Mouse (Mus musculus): ENCODE results near the gene Srr. TPM values are rescaled to one million over a fixed set of nuclear protein-coding genes. Genes with fewer than 3 reads are reported as not detected.

Gene Srr
- total RNA-seq (2015) (6.1 and 7.7 TPM in 2 replicates), total RNA-seq (2017) (3.3 and 8.5 TPM in 2 replicates)

DNA sequence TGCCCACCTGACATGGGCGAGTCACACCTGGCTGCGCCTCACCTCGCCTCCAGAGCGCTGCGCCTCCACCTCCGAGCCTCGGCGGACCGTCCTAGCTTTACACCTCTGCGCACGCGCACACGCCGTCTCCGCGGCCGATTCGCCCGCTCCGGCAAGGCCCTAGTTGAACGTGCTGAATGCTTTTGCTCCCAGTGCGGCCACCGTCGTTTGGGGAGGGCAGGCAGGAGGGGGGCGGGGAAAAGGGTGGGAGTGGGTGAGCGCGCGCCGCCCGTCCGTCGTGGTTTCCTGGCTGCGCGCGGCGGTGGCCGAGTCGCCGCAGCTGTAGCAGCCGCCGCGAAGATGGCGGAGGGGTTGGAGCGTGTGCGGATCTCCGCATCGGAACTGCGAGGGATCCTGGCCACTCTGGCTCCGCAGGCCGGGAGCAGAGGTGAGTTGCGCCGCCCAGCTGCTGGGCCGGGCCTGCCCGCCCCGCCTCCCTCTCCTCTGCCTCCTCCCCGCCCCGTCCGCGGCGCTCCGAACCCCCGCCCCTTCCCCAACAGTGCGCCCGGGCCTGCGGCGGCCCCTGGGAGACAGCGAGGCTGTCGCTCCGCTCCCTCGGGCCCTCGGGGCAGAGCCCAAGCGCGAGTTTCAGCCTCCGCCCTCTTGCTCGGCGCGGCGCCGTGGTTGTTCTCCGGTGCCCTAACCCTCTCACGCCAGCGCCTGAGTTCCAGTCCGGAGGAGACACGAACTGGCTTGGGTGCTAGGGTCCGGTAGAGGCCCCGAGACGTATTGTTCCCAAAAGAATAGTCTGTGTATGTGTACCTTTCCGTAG lies at the start of gene Srr, which contains the start of gene Smg6:
TSS of gene Srr (minus strand) at position 372 of the 811 bp plus-strand sequence.
TSS of gene Smg6 (plus strand) at position 247 of the 811 bp plus-strand sequence.
- ATAC-seq (ENCODE audit: poor library complexity, severe bottlenecking), result peak; percentile 94

DNA sequence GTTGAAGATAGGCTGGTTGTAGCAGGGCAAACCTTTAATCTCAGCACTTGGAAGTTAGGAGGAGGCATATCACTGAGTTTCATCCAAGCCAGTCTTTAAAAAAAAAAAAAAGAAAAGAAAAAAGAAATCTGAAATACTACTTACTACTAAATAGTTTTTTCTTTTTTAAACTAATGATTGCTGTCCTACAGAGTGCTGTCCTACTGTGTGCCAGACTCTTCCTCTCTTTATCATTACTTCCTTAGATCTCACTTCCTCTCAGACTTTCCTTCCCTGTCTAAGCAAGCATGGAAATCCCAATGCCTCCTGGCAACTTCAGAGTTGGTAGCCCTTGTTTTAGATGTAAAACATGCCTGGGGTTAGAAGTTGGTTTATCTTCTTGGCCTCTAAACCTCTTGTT lies 48.9 kb upstream of the Srr start:
- no peak for ATAC-seq (ENCODE audit: poor library complexity, severe bottlenecking)

DNA sequence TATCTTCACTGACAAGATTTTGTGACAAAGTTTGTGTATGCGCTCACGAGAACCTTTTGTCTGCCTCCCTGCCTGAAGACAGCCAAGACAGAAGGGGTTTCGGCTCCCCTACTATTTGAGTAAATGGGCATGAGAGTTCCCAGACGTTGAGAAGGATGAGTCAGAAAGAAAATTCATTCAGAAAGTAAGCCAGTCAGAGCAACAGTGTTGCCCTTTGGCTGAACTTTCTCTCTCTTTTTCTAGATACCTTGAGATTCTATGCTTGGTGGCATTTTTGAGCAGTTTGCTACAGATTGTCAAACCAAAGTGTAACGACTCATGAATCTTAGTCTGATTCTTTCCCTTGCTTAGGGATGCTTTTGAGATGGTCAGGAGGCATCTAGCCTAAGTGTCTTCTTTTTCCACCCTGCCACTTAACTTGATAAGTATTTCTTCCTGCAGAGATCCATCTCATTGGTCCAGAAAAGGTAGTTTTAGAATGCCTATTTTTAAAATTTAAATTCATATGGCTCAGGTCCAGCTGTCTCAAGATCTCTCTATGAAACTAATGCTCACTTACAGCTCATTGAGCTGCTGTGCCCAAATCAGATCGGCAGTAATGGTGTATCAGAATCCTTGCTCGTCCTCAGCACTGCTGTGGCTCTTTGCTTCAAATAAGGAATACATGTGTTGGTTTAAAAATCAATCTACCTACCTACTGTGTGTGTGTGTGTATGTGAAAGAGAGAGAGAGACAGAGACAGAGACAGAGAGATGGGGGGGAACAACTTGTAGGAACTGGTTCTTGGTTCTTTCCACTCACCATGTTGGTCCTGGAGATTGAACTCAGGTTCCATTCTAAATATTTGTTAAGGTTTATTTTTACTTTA lies 47.8 kb upstream of the Srr start:
- no peak for ATAC-seq (ENCODE audit: poor library complexity, severe bottlenecking)

DNA sequence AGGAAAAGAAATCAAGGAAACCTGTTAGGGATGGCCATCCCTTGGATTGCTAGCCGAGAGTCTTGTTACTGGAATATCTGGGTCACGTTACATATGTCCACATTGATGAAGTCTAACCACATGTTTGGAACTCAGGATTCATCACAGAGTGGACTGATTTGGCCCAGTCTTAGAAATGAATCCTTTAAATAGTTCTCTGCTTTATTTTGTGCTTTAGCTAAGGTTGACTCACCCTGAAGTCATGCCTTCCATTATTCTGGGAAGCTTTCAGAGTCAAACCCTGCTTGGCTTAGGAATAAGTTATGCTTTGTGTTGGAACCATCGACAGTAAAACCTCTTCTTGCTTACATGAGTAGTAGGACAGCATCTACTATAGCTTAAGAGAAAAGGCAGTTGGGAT lies 39.8 kb upstream of the Srr start:
- ATAC-seq (ENCODE audit: poor library complexity, severe bottlenecking), result no peak

DNA sequence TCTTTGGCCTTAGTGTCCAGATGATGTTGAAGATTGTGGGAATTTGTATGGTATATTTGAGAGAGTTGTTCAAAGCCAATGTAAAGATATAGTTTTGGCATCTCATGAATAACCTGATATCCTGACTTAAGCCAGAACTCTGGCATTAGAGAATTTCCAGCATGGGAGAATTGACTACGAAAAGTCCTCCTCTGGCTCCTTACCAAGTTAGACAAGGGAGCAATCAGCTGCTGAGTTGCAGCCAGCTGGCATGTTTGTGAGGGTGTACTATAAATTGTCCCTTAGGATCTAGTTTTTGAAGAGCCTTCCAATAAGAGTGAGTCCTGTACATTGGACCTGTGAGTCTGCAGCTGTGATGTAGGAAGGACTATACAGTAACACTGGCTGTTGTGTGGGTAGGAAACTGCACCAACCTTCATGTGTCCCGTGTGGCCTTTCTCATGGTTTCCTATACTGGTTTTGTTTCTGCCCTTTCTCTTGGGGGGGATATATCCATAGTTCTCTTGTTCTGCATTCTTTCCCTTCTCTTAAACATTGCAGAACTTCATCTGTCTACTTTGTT lies 37.2 kb upstream of the Srr start:
- ATAC-seq (ENCODE audit: poor library complexity, severe bottlenecking), result no peak

DNA sequence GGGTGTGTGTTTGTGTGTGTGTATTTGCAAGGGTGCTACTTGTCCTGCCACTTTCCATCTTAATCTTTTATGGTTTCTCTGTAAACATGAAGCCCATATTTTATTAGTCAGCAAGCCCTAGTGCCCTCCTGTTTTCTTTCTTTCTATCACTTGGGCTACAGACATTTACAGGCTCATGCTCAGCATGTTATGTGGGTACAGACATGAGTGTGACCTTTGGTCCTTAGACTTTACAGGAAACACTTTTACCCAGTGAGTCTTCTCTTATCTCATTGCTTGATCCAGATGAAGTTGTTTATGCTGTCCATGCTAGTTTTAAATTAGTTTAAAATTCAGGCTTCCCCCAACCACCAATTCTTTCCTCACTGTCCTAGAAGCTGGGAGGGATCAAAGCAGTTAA lies 36.2 kb upstream of the Srr start:
- no peak for ATAC-seq (ENCODE audit: poor library complexity, severe bottlenecking)

DNA sequence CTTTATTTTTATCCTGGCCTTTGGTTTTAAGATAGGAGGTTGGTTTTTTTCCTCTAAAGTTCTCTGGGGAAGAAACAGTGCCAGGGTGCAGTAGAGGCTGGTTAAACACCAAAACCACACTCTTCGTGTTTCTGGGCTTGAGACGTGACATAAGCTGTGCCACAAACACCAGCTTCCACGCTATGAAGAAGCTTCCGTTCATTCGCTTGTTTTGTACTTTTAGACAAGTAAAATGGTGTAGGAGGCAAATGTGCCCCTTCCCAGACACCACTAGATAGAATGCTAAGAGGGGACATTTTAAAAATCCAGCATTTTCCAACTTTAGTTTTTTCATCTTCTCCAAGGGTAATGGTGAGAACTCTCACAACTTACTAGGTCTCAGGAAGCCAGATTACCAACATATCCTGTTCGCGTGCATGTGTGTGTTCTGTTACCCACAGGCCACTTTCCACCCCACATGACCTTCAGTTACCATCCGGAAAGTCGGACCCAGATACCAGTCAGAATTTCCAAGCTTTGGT lies 34.3 kb upstream of the Srr start:
- peak; percentile 71 for ATAC-seq (ENCODE audit: poor library complexity, severe bottlenecking)

DNA sequence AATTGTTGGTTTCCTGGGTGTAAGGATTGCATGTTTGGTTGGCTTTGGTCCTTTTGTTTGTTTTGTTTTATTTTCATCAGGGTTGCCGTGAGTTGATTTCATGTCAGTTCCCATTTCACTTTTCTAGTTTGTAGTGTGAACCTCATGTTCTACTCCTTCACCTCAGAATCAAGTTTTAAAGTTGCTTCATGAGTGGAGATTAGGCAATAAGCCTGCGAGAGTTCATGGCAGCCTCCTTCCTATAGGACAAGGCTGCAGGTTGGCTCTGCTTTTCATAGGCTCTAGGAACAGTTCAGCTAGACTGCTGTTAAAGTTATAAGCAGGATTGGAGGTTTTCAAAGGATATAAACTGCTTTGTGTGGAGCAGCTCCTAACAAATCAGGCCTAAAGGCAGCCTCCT lies 33.8 kb upstream of the Srr start:
- ATAC-seq (ENCODE audit: poor library complexity, severe bottlenecking), result peak; percentile 53

DNA sequence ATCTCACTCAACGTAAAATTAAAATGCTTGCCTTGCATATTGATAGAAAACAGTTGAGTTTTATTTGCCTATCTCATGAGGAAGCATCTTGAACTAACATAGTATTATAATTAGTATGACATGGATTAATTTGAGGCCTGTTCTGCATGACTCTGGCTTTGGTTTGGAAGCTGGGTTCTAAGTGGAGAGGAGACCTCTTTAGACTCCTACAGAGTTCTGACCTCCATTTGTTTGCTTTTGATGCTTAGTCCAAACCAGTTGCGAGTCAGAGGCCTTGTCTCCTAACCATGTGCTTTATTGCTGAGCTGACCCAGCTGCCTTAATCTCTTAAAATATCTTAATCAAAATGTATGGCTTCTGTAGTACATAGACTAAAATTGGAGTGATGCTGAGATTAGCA lies 31.9 kb upstream of the Srr start:
- no peak for ATAC-seq (ENCODE audit: poor library complexity, severe bottlenecking)

DNA sequence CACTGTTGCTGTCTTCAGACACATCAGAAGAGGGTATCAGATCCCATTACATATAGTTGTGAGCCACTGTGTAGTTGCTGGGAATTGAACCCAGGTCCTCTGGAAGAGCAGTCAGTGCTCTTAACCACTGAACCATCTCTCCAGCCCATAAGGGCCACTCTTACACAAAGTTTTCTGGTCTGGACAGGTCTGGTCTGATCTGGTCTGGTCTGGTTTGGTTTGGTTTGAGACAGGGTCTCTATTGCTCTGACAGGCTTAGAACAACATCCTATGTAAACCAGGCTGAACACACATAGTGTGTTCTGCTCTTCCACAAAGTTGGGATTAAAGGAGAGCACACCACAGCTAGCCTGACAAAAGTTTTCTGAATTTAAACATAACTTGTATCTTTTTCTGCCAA lies 30.3 kb upstream of the Srr start:
- ATAC-seq (ENCODE audit: poor library complexity, severe bottlenecking), result no peak

DNA sequence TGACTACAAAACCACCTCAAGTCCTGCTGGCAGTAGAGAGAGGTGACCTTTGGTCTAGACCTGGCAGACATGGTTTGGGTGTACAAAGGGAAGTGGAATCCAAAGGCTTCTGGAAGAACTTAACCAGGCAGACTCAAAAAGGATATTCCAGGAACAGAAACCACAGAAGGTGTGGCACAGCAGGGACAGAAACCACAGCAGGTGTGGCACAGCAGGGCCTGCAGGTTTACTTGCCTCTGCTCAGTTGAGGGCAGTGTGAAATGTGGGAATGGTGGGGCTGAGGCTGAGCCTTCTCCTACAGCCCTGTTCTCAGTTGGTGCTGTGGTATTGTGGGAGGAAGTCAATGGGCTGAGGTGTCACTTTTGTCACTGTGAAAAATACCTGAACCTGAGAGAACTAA lies 29.2 kb upstream of the Srr start:
- peak; percentile 35; the same call in 1 of the 2 replicates for ATAC-seq (ENCODE audit: poor library complexity, severe bottlenecking)

DNA sequence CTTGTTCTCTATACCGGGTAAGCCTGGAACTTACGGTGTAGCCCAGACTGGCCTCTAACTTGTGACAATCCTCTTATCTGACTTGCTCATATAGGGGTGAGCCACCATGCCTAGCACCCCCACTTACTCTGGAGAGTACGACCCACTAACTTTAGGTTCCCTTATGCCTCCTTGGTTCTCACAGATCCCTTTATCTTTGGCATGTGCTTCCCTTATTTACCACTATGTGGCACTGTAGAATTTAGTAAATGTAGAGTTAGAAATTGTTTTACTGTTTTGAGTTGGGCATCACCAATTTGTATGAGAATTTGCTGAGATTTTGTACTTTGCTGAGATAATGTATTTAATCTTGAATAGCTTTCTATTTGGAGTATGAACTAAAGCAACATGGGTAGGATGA lies 20.6 kb upstream of the Srr start:
- peak; percentile 52; the same call in 1 of the 2 replicates for ATAC-seq (ENCODE audit: poor library complexity, severe bottlenecking)

DNA sequence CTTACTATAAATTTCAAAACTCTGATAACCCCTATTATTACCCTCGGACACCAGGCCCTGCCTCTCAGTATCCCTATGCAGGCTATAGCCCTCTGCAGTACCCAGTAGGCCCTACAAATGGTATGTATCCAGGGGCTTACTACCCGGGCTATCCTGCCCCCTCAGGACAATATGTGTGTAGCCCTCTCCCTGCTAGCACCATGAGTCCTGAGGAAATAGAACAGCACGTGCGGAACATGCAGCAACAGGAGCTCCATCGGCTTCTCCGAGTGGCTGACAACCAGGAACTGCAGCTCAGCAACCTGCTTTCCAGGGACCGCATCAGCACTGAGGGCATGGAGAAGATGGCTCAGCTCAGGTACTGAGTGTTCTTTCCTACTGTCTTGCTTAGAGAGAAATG lies 4.6 kb upstream of the Srr start:
- no peak for ATAC-seq (ENCODE audit: poor library complexity, severe bottlenecking)

DNA sequence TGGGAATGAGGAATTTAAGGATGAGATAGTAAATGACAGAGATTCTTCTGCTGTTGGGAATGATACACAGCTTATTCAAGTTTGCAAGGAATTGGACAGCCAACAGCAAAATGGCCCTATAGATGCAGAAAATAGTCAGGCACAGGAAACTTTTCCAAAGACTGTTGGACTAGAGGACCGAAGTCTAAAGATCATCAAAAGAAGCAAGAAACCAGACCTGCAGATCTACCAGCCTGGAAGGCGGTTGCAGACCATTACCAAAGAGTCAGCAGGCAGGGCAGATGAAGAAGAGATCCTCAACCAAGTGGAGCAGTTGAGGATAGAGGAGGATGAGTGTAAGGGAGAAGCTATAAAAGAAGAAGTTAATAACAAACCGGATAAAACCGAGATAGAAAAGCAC lies 3.4 kb upstream of the Srr start:
- ATAC-seq (ENCODE audit: poor library complexity, severe bottlenecking), result no peak

DNA sequence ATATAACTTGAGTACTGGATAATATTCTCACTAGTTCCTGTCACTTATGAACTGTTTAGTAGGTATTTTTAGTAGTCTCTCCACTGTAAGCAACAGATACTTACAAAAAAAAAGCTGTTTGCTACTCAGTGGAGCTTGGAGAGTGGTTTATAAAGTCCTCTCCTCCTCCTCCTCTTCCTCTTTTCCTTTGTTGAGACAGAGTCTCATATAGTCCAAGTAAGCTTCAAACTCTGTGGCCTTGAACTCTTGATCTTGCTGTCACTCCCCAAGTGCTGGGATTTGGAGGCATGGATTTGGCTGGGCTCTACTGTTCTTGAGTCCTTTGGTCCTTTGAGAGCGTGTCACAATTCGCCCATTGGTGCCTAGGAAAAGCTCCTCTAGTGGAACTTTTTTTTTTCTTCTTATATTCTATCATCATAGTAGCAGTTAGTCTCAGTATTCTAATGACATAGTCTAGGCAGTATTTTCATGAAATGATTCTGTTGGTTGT lies 1.5 kb upstream of the Srr start:
- ATAC-seq (ENCODE audit: poor library complexity, severe bottlenecking), result no peak

DNA sequence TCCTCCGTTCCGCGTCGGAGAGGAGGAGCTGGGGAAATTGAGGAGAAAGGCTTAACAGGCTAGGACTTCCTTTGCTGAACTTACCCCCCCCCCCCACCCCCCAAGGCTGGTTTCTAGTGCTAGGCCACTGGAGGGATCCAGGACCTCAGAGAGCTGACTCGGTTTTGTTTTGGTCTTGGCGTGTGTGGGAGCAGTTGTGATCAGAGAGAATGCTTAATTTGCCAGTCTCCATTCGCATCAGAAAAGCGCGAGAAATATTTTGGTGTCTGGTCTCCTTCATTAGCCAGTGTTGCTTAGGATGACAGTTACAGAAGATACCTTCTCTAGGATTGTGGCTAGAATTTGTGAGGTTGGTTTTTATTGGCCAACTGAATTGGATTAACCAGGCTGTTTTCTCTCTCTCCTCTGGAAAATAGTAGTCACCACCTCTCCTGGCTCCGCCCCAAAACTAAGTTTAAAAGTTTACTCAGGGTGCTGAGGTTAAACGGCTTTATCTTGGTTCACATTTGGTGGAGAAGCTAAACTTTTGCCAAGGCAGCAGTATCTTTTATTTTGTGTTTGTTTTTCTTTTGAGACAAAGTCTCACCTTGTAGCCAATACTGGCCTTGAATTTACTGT lies 749 bp upstream of the Srr start:
- ATAC-seq (ENCODE audit: poor library complexity, severe bottlenecking), result no peak

DNA sequence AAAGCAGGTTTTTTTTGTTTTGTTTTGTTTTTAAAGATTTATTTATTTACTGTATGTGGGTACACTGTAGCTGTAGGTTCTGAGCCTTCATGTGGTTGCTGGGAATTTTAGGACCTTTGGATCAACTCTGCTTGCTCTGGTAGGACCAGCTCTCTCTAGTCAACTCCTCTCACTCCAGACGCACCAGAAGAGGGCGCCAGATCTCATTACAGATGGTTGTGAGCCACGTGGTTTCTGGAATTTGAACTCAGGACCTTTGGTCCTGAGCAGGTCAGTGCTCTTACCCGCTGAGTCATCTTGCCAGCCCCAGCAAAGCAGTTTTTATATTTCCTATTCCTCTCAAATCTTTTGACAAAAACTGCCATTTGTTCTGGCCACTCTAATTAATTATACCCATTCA lies 1.6 kb downstream of the Srr start:
- no peak for ATAC-seq (ENCODE audit: poor library complexity, severe bottlenecking)

DNA sequence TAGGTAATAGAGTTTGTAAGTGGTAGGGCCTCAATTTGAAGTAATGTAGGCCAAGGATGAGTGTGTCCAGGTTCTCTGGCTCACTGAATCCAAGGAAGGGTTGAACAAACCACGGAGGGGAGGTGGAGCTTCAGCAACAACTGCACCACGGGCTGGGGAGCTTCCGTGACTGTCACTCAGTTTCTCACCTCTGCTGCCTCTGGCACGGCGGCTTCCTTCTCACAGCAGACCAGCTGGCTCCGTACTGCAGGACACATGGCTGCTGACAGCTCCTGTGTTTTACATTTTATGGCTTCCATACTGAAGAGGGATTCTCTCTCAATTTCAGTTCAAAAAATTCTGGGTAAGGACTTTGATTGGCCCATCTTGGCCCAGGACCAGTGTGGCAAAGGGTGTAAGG lies 6.5 kb downstream of the Srr start:
- ATAC-seq (ENCODE audit: poor library complexity, severe bottlenecking), result no peak

DNA sequence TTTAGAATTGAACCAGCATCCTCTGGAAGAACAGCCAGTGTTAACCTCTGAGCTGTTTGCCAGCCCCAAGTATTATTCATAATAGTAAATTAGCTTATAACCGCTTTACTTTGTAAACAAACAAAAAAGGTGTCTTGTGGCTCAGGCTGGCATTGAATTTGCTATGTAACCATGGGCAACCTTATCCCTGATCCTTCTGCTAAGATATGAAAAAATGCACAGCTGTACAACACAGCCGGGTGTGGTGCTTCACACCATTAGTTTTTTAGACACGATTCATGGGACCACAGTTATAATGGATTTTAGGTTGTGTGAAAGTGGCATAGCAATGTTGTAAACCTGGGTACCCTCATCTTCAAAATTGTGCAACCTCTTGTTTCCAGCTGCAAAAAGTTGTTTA lies 13.3 kb downstream of the Srr start:
- no peak for ATAC-seq (ENCODE audit: poor library complexity, severe bottlenecking)

DNA sequence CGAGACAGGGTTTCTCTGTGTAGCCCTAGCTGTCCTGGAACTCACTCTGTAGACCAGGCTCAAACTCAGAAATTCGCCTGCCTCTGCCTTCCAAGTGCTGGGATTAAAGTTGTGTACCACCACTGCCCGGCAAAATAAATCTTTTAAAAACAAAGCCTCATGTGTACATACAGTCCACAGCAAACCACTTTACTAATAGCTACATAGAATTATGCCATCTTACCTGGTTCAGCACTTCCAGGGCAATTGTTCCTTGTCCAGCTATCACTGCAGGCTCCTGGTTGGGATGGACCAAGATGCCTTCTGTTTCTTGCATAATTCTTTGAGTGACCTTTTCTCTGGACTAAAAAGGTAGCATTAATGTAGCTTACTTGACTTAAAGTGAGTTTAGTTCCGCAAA lies 15.8 kb downstream of the Srr start:
- no peak for ATAC-seq (ENCODE audit: poor library complexity, severe bottlenecking)
